Mouse (Mus musculus) kidney, adult 2 months (tissue): Measurements from ENCODE around the gene Ttll11.

ENCODE experiments used
- CTCF ChIP-seq: fragments of 200-500 bp; conservative IDR thresholded peaks from 2 replicates; pipeline ENCODE4 v1.5.1; 2011; ENCODE audit warnings: low read depth, mild to moderate bottlenecking, control low read depth, low read length, moderate library complexity, mixed read lengths; ENCODE audit not compliant: insufficient read depth, insufficient read length
- POLR2A ChIP-seq: fragments of 200-500 bp; IDR thresholded peaks from one replicate; pipeline ENCODE4 v1.6.1; 2011; ENCODE audit warnings: low read depth, low read length, control low read depth

- TF ChIP-seq POLR2A (no peak), CTCF (no peak)
Observed at GRCm38 (mm10) chr2:35736061-35736460, 243.7 kb downstream of the Ttll11 start.
